Mouse (Mus musculus) right cerebral cortex, postnatal 36 days (tissue): ENCODE data around the gene Foxe3.
"Not testable (repeated sequence)": the region's sequence is repeated elsewhere in the genome, so short reads cannot be mapped to it uniquely, and the experiment has no call there.

Experiments used
- DNase-seq, 2 experiments: peaks; one replicate each; pipeline ENCODE4 v3.0.0; 2022; ENCODE audit warnings: low spot score in 2 of 2, mixed read lengths in 1 of 2

The Foxe3 gene

DNA sequence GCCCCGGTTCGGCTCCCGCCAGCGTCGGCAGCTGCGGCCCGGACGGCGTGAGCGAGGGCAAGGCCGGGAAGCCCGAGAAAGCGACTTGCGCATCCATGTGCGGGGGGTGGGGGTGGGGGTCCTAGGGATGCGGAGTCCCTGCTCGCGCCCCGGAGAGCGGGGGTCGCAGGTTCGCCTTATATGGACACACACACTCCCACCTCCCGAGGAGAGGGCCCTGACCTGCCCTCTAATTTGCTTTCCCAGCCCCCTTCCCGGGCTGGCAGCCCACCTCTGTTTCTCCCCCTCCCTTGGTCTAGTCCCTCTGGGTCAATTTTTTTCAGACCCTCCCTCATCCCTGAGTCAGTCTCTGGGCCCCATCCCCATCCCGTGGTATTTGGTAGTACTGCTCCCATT, at the start of gene Foxe3:
Gene Foxe3, minus strand, starts transcription at position 97 of the 396 bp plus-strand sequence.
- DNase-seq, result no peak

DNA sequence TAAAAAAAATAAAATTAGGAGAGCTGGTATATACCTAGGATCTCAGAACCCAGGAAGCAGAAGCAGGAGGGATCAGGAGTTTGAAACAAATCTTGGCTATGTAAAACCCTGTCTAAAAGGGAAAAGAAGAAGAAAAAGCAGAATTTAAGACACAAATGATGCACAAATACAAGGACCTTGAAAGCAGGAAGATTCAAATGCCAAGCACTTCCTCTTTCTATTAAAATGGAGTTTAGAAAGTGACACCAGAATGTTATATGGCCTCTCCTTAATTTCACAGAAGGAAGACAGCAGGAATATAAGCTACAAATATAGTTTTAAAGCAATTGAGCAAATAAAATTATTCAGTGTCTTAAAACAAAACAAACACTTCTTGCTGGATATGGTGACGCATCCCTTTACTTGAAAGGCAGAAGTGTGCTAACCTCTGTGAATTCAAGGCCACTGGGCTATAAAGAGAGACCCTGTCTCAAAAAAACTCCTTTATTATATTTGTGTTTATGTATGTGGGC, 47.5 kb upstream of the Foxe3 start:
- DNase-seq, result no peak

DNA sequence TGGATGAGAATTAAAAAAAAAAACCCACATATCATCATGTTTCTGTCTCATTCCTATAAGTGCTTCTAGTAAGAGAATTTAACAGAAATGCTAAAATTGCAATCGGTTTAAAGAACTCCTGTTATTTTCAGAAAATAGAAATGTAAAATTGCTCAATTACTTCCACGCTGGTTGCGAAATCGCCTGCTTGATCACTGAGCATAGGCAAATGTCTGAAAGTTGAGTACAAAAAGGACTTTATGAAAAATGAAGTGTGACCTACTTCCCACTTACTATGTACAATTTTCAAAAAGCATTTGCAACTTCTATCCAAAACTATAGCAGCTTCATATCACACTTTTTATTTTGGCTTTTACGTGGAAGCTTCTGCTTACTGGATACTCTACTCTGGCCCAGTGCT, 44.9 kb upstream of the Foxe3 start:
- no peak for DNase-seq

DNA sequence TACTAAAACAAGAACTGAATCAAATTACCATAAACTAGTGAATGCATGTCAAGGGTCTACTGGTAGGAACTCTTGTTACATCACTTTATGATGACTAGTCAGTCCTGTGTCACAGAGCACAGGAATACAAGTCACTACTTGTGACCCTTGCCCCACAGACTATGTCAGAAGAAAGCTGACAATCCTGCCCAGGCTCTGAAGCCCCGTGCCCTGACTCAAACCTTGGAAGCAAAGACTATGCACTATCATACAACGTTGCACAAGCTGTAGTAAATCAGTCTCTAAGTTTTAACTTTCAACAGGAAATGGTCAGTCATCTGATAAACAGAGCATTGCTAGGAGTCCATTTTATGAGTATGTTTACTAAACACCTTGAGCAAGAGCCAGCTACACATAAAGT, 35.1 kb upstream of the Foxe3 start:
- DNase-seq, result not testable (repeated sequence)

DNA sequence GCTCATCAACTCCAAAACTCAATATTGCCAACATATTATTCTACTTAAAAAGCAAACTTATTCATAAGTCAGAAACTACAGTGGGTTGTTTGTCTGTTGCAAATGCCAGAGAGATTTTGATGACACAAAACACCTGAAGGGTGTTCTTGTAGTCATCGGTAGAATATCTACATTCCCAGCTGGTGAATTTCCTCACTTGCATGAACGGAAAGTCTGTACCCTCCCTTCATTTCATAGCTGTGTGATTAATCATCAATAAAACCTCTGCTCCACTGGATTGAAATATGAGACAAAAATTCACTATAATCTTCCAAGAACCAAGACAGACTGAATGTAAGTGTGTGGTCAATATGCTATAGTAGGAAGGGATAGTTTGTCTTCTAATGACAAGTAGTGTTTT, 33.7 kb upstream of the Foxe3 start:
- no peak for DNase-seq

DNA sequence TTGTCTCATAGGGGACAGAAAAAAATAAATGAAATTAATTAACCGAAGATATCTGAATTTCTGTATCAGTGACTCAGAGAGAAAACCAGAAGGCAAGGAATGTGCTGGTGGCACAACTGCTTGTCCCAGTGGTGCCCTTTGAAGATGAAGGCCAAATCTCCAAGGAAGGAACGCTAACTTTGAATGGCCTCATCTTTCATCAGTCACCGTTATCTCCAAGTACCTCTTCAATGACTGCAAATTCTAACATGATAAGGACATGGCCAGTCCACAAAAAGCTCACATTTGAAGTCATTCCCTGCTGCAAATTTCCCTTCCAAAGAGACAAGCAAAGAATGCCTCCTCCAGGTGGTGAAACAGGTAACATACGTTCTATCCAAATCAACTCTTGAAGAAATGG, 33.0 kb upstream of the Foxe3 start:
- no peak for DNase-seq

DNA sequence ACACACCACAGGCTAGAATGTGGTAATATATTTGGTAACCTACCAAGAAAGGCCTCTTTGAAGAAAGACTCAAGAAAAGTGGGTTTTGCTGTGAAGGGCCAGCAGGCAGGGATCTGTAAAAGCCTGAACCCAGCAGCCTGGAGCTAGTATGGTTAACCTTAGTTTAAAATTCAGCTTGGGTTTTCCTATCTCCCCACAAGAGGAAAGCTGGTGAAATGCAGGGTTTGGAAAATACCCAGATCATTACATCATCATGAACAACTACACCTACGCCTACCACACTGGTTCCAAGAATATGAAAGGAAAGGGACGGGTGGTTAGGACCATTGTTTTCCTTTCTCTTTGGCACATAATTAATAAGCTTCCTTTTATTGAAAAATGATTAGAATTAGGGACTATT, 32.4 kb upstream of the Foxe3 start:
- DNase-seq, result no peak

DNA sequence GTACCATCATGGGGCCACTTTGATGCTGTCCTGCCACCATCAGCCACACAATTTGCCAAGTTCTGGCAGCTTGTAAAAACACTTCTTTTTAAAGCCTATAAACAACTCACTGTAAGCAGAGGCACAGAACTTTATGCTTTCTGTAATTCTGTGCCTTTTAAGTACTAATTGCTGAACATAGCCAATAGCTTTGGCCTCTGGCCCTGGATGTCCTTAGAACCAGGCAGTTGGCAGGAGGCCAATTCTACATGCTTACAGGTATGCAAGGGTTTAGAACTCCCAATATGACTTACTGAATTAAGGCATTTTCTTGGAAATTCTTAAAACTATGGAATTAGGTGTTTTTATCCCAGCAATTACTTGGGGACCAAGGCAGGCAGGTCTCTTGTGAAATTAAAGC, 31.6 kb upstream of the Foxe3 start:
- no peak for DNase-seq

DNA sequence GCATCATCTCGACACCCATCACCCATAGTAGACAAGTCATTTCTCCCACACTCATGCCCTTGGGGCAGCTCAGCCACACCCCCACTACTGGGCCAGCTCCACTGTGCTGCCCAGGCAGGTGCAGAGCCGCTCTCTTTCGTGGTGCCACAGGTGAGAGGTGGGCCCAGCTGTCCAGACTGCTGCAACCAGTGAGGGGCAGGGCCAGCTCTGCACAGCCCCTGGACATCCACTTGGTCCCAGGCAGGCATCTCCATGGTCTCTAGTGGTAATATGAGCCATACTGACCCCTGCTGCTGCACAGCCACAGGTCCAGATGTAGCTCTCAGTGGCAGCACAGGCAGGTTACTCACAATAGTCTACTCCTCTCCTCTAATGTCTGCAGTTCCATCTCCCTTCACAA, 27.4 kb upstream of the Foxe3 start:
- DNase-seq, result no peak

DNA sequence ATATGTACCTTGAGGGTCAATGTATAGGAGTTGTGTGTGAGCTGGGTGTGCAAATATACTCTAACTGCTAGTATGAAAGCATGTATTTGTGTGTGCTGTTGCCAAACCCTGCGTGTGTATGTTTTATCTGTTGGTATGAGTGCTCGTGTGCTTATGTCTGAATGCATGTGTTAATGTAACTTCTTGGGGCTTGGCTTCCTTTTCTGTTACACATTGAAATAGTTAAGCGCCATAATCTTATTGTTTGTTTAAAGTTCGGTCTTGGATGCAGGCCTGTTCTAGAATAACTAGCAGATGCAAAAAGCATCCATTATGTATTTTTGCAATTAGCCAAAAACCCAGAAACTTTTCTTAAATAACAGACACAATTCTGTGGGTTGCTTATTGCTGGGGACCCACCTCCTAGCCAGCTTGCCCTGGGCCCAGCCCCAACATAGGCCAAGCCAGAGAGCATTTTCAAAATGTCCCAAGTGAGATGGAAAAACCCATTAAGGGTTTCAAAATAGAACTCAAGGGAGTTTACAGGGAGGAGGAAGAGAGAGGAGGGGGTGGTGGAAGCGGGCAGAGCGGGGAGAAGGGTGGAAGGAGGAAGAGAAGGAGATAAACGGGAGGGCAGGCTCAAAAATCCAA, 22.2 kb upstream of the Foxe3 start:
- no peak for DNase-seq

DNA sequence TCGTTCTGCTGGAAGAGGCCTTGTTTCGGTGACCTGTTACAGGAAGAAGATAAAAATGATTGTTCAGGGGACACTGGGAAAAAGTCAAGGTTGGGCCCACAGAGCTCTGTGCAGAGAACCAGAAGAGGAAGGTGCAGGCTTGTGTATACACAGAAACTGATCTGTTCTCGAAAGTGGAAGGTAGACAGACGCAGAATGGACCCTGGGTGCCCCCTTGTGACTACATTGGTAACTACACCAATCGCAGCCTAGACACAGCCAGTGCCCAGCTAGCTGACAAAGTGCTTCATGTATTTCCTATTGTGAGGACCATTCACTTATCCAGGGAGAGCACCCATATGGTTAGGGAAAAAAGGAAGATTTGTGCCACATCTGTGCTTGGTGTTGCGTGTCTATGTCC, 21.6 kb upstream of the Foxe3 start:
- DNase-seq, result peak; percentile 64 to 67

DNA sequence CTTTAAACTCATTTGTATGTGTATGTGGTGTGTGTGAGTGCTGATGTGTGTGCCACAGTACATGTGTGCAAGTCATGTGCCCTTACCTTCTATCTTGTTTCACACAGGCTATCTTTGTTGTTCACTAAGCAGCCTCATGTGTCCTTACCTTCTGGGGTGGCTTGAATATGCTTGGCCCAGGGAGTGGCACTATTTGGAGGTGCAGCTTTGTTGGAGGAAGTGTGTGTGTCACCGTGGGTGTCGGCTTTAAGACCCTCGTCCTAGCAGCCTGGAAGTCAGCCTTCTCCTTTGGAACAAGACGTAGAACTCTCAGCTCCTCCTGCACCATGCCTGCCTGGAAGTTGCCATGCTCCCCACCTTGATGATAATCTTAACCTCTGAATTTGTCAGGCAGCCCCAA, 20.6 kb upstream of the Foxe3 start:
- no peak for DNase-seq

DNA sequence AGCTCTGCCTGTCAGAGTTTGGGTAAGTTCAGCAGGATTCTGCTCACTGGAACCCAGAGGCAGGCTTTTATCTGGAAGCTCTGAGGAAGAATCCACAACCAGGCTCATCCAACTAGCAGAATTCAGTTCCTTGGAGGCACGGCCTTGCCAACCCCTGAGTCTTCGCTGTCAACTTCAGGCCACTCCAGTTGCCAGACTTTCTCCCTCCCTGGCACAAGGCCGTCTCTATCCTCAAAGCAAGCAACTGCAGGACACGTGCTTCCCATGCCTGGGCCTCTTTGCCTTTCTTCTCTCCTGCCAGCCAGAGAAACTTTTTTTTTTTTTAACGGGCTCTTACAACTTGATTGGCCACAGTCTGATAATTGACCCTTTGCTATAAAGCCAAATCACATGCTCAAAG, 19.2 kb upstream of the Foxe3 start:
- DNase-seq, result no peak

DNA sequence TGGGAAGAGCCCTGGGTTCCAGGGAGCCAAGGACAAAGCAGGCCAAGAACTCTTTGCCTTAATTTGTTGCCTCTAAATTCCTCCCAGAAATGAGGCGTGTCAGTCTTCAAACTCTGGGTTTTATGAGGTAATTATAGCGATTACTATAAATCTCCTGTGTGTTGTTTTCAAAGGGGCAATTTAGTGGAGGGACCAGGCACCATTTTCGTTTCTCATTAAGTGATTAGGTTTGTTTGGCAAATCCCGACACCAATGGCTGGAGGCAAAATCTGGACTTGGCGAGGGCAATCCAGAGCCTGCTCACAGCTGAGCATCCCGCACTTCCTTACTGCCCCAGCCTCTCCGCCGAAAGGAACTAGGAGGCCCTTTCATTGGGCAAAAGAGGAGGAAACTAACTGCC, 16.8 kb upstream of the Foxe3 start:
- DNase-seq, result no peak

DNA sequence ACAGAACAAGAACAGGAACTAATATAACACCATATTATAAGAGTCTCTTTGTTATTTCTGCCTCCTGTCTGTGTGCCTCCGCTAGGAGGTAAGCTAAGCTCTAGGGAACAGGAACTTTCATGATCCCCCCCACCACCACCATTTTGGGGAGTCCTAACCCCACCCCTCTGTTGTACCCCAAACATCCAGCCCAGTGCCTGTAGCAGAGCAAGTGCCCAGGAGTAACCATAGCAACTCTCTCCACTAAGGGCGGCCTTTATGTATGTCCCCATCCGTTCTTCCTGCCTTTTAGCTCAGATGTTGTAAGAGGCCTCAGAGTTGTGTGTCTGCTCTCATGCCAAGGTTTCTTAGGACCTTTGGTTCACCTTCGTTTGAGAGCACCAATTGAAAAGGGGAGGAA, 16.3 kb upstream of the Foxe3 start:
- no peak for DNase-seq

DNA sequence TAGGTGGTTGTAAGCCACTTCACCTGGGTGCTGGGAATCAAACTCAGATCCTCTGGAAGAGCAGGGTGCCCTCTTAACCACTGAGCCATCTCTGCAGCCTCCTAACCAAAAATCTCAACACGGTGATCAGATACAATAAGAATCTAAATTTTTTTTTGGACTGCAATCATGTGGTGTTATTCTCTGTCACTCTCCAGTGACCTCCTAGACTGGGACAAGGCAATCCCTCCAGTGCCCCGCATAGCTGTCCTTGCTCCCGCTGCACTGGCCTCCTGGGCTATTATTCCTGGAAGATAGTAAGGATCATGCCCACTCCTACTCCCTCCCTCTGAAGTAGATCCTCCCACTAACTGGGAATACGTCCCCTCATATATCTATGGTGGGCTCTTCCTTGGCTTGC, 15.5 kb upstream of the Foxe3 start:
- DNase-seq, result no peak

DNA sequence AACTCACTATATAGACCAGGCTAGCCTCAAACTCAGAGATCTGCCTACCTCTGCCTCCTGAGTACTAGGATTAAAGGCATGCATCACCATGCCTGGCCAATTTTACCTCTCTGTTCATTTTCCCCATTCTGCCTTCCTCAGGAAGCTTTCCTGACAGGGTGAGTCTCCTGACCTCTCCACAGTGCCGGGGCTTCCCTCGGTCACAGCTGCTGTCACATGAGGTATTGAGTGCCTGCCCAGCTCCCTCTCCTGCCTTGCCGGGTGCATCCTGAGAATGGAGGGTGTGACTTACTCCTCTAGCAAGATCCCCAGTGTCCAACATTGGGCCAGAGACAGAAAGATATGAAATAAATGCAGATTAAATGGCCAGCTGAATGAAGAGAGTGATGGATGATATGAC, 12.4 kb upstream of the Foxe3 start:
- no peak for DNase-seq

DNA sequence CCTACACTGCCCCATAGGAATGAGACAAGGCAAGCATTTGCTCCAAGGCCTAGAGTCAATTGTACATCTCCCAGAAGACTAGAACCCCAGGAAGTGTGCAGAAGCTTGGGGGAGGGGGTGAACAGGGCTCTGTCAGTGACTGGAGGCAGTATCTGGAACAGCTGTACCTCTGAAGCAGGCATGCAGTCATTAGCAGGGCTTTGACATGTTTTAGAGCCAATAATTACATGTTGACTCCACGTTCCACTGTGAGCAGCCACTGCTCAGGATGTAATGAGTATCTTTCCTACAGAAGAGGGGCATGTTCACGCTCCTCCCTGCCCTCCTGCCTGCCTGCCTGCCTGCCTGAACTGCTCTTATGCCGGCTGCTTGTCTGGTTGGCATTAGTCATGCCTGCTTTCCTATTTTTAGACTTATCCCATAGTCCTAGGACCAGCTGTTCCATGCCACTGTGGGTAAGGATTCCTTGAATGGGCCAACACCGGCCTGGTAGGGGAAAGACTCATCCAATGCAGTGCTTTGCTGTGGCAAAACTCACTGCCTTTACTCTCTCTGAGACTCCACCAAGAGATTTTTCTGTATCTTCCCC, 11.7 kb upstream of the Foxe3 start:
- no peak for DNase-seq

DNA sequence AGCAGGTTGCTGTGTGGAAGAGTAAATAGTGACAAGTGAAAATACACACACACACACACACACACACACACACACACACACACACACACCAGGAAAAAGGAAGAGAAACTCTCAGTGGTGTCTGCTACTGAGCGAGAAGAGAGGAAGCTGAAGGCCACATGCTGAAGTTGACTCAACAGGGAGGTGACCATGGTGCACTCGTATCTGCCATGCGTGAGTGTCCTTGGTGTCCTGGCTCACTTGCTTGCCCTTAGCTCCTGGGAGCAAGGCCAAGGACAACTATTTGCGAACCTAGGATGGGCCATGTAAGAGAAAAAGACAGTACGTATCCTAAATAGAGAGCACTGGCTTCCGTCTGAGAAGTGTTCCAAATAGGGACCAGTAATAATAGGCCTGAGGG, 8.4 kb upstream of the Foxe3 start:
- DNase-seq, result no peak

DNA sequence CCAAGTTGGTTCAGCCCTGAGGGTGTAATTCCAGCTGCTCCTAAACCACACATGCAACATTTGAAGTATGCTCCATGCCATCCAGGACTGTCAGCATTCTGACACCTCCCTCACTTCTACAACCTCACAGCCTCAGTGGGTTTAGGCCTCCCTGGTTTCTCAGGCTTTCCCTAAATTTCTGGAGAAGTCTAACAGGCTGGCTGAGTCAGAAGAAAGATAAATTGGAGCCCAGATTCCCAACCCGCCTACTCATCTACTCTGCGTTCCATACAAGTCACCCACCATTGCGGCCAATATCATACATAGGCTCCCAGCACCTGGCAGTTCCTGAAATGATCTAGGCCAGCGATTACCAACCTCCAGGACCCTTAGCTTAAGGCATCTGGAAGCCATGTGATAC, 6.9 kb upstream of the Foxe3 start:
- DNase-seq, result no peak

DNA sequence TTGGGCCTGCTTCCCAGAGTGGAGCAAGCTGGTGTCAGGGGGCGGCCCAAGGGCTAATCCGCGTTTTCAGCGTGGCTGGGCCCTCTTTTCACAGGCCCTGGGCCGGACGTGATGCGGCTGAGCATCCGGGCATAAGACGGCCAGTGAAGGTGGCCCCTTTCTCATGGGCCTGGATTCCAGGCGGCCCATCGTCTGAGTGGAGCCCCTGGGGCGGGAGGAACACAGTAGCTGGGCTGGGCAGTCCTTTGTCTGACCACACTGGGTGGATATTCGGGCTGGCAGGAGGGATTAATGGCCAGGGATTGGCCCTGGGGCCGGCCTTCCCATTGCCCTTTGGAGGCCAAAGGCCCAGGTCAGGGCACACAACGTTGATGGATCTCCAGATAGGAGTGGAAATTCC, 3.3 kb upstream of the Foxe3 start:
- no peak for DNase-seq

DNA sequence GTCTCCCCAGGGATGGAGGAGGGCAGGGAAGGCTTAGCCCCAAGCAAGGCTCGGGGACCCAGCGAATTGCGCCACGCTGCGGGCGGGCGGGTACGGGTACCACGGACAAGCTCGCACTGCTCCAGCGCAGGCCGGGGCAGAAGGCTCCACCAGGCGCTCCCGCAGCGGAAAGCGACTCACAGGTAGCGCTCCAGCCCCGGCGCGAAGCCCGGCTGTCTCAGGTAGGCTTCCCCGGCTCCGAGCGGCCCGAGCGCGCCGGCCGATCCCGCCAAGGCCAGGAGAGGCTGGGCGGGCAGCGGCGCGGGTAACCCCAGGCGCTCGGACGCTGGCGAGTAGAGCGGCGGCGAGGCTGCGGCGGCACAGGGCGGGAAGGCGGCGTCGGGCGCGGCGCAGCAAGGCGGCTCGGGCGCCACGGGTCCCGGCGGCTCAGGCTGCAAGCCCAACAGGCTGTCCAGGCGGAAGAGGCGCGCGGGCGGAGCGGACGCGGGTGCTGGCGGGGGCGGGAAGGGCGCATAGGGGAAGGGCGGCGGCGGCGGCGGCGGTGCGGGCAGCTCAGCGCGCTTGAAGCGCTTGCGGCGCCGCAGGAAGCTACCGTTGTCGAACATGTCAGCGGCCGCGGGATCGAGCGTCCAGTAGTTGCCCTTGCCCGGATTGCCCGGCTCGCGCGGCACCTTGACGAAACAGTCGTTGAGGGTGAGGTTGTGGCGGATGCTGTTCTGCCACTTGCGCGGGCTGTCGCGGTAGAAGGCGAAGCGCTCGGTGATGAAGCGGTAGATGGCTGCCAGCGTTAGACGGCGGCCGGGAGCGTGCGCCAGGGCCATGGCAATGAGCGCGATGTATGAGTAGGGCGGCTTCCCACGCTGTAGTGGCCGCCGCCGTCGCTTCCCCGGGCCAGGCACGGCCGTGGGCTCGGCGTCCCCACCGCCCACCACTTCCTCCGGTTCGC, 569 bp downstream of the Foxe3 start:
- DNase-seq, result no peak

DNA sequence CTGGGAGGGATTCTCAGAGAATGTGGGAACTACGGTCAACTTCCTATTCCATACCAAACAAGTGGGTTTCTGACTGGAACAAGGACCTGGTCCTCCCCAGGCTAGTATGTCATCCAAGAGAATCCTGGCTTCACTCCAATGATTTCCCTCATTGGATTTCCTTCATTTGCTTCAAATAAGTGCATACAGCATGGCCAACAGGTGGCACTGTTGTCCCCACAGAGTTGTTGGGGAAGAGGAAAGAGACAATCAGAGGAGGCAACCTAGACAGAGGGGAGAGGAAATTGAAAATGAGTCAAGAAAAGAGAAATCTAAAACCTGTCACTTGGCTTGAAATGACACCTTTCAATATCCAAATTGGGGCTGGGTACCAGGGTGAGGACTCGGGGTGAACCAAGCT, 8.7 kb downstream of the Foxe3 start:
- no peak for DNase-seq
